Mouse (Mus musculus) neural tube, embryonic 10.5 days (tissue): Measurements from ENCODE around the gene B3galt5.

ENCODE experiments used
- DNase-seq: peaks from one replicate; pipeline ENCODE4 v3.0.0-alpha.2; 2017; ENCODE audit warnings: low spot score; ENCODE audit errors: extremely low spot score

B3galt5 gene

GRCm38 (mm10) chr16:96341945-96342344 lies 106.3 kb downstream of the B3galt5 start:
- DNase-seq: no peak

DNA sequence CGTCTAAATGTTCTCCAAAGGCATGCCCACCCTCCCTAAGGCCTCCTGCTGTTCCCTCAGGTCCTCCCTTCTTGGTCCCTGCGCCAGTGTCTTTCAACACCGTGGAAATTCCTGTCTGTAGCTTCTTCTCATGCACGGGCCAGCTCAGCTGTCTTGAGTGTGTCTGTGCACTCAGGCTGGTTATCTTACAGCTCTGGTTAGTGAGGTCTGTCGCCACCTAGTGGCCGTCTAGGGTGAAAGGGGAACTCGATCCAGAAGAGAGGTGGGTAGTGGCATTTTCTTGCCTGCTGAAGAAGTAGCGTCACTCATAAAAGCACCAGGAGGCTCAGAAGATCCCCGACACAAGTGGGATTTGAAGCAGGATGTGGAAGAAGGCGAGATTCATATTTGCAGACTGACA lies 109.5 kb downstream of the B3galt5 start:
- DNase-seq: peak; percentile 84

GRCm38 (mm10) chr16:96348070-96348469 lies 112.5 kb downstream of the B3galt5 start:
- no peak for DNase-seq

DNA sequence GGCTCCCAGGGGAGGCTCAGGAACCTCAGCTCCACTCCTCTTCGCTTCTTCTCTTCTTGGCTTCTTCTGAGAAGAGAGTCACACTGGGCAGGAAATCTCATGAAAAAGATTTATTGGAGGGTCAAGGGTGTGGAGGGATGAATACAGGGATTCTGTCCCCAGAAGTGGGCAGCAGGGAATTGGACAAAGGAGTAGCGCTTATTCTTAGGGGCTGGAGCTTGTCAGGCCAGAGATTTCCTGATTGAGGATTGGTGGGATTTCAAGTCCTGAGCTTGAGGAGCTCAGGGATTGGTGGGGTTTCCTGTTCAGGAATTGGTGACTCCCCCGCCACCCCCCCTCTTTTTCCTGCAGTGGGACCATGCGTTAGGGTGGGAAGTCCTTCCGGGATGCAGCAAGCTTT lies 113.2 kb downstream of the B3galt5 start:
- no peak for DNase-seq

- no peak for DNase-seq
These were observed 115.9 kb downstream of the B3galt5 start for GRCm38 (mm10) chr16:96351520-96351919.

DNA sequence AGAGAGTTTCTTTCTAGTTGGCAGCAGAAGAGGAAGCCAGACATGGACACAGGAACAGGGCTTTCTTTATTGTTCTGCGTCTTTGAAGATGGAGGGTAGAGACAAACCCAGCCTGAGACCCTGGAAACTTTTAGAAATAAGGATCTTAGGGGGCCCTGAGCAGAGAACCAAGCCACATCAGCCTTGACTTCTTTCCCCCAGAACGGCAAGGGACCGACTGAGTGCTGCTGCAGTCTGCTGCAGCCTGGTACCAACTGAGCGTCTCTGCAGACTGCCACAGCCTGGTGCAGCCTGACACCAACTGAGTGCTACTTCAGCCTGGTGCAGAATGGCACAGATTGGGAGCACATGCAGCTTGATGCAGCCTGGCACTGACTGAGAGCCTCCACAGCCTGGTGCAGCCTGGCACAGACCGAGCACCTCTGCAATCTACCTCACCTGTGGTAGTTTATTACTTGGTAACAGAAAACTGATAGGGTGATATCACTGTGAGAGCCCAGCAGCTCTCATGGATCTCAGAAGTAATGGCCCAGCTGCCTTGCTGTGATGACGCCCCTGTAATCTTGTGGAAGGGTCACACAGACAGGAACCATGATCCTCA lies 117.8 kb downstream of the B3galt5 start:
- DNase-seq: no peak

- no peak for DNase-seq
These were observed 118.4 kb downstream of the B3galt5 start for GRCm38 (mm10) chr16:96353996-96354395.

DNA sequence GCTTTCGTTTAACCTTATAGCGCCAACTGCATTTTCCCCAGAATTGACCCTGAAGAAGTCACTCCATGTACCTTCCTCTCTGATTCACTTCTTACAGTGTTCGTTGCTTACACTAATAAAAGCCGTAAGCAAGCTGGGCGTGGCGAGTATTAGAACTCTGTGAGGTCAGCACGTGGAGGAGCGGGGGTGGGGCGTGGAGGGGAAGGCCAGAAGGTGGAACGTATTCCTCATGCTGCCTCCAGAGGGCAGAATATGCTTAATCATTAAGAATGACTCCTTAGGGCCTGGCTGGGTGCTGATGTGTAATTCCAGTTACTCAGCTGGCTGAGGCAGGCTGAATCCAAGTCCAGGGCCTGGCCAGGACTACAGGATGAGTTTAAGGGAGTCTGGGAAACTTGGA lies 122.3 kb downstream of the B3galt5 start:
- DNase-seq: peak; percentile 61

GRCm38 (mm10) chr16:96361305-96362124 lies 125.9 kb downstream of the B3galt5 start:
- no peak for DNase-seq

- peak; percentile 49 for DNase-seq
These were observed 127.3 kb downstream of the B3galt5 start for GRCm38 (mm10) chr16:96362873-96363272.

DNA sequence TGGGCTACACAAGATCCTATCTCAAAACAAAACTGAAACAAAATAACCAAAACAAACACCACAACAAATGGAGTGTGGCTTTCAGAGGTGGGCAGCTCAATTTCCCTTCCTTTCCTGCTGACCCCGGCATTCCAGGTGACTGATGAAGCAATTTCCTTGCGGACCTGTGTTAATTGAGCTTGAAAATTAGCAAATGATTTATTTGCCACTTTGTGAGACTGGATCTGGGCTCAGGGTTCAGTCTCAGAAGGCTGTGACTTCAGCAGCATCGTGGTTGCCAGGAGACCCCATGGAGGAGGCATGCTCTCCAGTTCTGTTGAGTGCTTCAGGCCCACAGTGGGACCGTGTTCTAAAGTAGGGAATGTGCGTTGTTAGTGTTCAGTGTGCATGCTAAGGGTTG lies 127.7 kb downstream of the B3galt5 start:
- no peak for DNase-seq

- no peak for DNase-seq
These were observed 129.3 kb downstream of the B3galt5 start for GRCm38 (mm10) chr16:96364870-96365269.
